Mouse (Mus musculus): Measurements from ENCODE around the gene Crx. TPM values are rescaled to one million over a fixed set of nuclear protein-coding genes. Genes with fewer than 3 reads are reported as not detected.

Gene Crx
- polyA plus RNA-seq, 1 experiment from 2014 or later: not detected

Other genes with a start within 250 kb of the Crx start
- gene Obox3, start 240.1 kb downstream of the Crx start, polyA plus RNA-seq (2016; fragmentation: Nextera tagmentation; extraction: Ambion mirVana): not detected in 2 replicates
- not detected in 2 replicates for gene Obox5, start 129.8 kb downstream of the Crx start, polyA plus RNA-seq (2016; fragmentation: Nextera tagmentation; extraction: Ambion mirVana)
- not detected in 2 replicates for gene Obox6, start 40.3 kb downstream of the Crx start, polyA plus RNA-seq (2016; fragmentation: Nextera tagmentation; extraction: Ambion mirVana)
- not detected in 2 replicates for gene Crxos, start 2.6 kb upstream of the Crx start, polyA plus RNA-seq (2016; fragmentation: Nextera tagmentation; extraction: Ambion mirVana)
- 1,130 and 1,137 TPM in 2 replicates for gene Selenow, start 42.4 kb upstream of the Crx start, polyA plus RNA-seq (2016; fragmentation: Nextera tagmentation; extraction: Ambion mirVana)
- gene Nop53, start 66.1 kb upstream of the Crx start, polyA plus RNA-seq (2016; fragmentation: Nextera tagmentation; extraction: Ambion mirVana): 165 and 169 TPM in 2 replicates
- 6.6 and 7.6 TPM in 2 replicates for gene Ehd2, start 87.6 kb upstream of the Crx start, polyA plus RNA-seq (2016; fragmentation: Nextera tagmentation; extraction: Ambion mirVana)
- 9.1 and 9.5 TPM in 2 replicates for gene Bicra, start 168.0 kb upstream of the Crx start, polyA plus RNA-seq (2016; fragmentation: Nextera tagmentation; extraction: Ambion mirVana)
- gene Zfp541, start 181.8 kb upstream of the Crx start, polyA plus RNA-seq (2016; fragmentation: Nextera tagmentation; extraction: Ambion mirVana): not detected in 2 replicates
- 150 and 156 TPM in 2 replicates for gene Napa, start 218.5 kb upstream of the Crx start, polyA plus RNA-seq (2016; fragmentation: Nextera tagmentation; extraction: Ambion mirVana)
- gene Kptn, start 239.9 kb upstream of the Crx start, polyA plus RNA-seq (2016; fragmentation: Nextera tagmentation; extraction: Ambion mirVana): 24.6 and 29.4 TPM in 2 replicates
- gene Slc8a2, start 249.9 kb upstream of the Crx start, polyA plus RNA-seq (2016; fragmentation: Nextera tagmentation; extraction: Ambion mirVana): 0.49 and 0.66 TPM in 2 replicates

Measured in forebrain, embryonic 12.5 days (tissue).